In the genomic region with DNA sequence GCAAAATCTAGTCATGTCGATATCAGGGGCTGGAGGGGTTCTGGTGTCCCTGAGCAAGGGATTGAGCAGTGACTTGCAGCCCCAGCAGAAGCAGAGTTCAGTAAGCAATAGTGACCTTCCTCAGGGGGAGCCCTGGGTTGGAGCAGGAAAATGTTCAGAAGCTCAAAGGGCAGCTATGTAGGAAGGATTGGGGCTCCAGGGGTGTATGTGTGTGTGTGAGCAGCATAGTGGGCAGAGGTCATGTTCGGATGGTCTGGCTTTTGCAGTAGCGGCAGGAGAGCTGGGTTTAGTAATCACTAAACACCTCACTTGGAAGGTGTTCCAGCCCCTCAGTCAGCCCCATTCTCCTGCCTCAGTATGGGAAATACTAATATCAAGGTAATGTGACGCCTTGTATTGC, we compare ENCODE assay signal across 17 mouse cellular contexts. TPM values are rescaled to one million over a fixed set of nuclear protein-coding genes. Genes with fewer than 3 reads are reported as not detected.
"Had no signal": no experiment of that assay in that cellular context is flagged by ENCODE, and none has a peak within 500 bp of the region (broad histone marks: within the 10 kb centered on the region; RNA-seq: fewer than 3 reads in every experiment).

No protein-coding gene starts in this region.

- H3K4me2 ChIP-seq: lung, embryonic 14.5 days; midbrain, embryonic 12.5 days; neural tube, embryonic 12.5 days; stomach, embryonic 15.5 days had no signal

- H3K36me3 ChIP-seq: midbrain, embryonic 10.5 days; midbrain, embryonic 12.5 days; neural tube, embryonic 12.5 days; stomach, embryonic 15.5 days had no signal

- H3K27me3 ChIP-seq: midbrain, embryonic 12.5 days; neural tube, embryonic 12.5 days; stomach, embryonic 15.5 days had no signal

- H3K27ac ChIP-seq: midbrain, embryonic 10.5 days; midbrain, embryonic 12.5 days; neural tube, embryonic 12.5 days; stomach, embryonic 15.5 days; stomach, postnatal 0 days had no signal

- DNase-seq: lung, adult 18-20 months; lung, embryonic 14.5 days; lung, postnatal 10 days; lung, postnatal 4 days; midbrain, embryonic 14.5 days; right cerebral cortex, postnatal 14 days; thymus, adult 18-20 months; thymus, postnatal 14 days; thymus, postnatal 36 days had no signal

- H3K4me1 ChIP-seq: midbrain, embryonic 10.5 days; midbrain, embryonic 12.5 days; neural tube, embryonic 12.5 days; stomach, embryonic 15.5 days had no signal

- H3K4me3 ChIP-seq: midbrain, embryonic 10.5 days; midbrain, embryonic 12.5 days; myocyte; neural tube, embryonic 12.5 days; stomach, embryonic 15.5 days had no signal

- H3K9me3 ChIP-seq: midbrain, embryonic 10.5 days; midbrain, embryonic 12.5 days; neural tube, embryonic 12.5 days; stomach, embryonic 15.5 days had no signal

- ATAC-seq: midbrain, embryonic 16.5 days had no signal

- H3K9ac ChIP-seq: lung, embryonic 14.5 days; midbrain, embryonic 12.5 days; neural tube, embryonic 12.5 days; stomach, embryonic 15.5 days had no signal

RNA-seq across cellular contexts. Expression of a gene that starts 58.3 kb away (rescaled TPM):
- total RNA-seq: neutrophil, adult 5-6 weeks had no signal
